Mouse (Mus musculus) cerebellum, postnatal 36 days (tissue): ENCODE measurements at regions not wholly inside any gene's neighbourhood (a gene's known extent, or its start where the extent isn't known, plus 50 kb on each side); places are given as distances from the start of the nearest gene placed in this dataset.

Source experiments
- DNase-seq, 2 experiments: peaks; one replicate each; pipeline ENCODE4 v3.0.0; 2021 to 2022; ENCODE audit warnings: mixed read lengths in 2 of 2

GRCm38 (mm10) chr3:118418981-118419380 lies 142.9 kb upstream of the Dpyd start:
- DNase-seq, result no peak

GRCm38 (mm10) chr3:118421701-118422100 lies 140.2 kb upstream of the Dpyd start:
- DNase-seq, result no peak

- DNase-seq, result peak; percentile 24 to 28
These were observed 136.2 kb upstream of the Dpyd start for GRCm38 (mm10) chr3:118425748-118426147.

GRCm38 (mm10) chr3:118428523-118428922 lies 133.4 kb upstream of the Dpyd start:
- DNase-seq, result peak; percentile 79 to 81

DNA sequence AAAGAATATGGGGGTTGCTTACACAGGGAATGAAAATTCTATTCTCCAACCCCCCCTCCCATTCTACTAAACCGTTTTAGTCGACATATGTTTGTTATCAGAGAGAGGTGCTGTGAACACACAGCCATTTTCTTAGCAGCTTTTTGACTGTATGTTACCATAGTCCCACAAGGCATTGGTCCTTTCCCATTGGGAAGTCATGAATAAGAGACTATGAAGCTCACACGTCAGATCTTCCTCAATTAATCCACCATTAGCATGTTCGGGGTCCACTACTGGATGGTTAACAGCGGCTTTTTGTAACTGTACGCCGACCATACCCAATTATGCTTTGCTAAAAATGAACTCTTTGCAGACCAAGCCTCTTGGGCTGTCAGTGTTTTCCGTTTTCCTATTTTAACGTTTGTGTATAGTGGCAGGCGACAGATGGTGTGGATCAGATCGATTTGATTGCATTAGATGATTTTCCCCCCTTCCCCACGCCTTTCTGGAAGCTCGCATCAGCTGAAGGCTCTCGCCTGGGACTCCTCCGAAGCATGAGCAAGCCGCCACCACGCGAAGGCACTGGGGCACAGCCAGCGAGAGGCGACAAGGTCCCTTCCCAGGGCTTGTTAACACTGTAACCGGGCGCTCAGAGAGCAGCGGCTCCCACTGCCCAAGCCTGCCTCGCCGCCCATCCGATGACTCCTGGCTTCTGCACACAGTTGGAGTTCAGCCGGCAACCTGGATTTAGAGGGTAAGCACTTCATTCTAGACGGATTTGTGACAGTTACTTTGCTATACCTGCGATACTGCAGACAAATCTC lies 131.9 kb upstream of the Dpyd start:
- DNase-seq, result peak; percentile 60 to 66

- DNase-seq, result no peak
These were observed 131.4 kb upstream of the Dpyd start for GRCm38 (mm10) chr3:118430631-118430906.

DNA sequence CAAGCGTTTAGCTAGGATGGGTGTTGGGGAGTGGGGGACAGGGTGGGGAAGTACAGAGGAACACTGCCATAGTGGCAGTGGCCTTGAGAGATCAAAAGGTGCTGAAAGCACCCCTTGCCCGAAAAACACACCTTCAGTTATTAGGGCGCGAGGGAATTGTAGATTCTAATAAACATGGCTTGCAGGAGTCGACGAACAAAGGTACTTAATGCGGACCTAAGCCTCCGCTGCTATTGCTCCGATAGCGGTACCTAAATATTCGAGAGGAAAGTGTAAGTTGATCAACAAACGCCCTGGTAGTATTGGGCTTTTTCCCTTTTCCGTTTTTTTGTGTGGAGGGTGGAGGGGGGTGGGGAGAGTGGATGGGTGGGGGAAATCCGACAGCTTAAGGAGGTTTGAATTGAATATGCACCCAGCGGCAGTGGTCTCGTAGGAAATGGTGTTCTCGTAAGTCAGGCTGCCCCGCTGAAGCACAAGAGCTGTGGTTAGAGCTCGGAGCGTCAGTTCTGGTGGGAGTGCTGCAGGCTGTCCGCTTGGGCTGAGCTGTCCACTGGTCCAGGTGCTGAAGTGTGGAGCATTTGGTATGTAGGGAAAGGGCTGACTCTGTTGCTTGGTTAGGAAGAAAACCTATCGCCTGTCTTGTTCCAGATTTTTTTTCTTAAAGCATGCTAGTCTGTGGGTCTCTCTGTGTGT lies 130.8 kb upstream of the Dpyd start:
- DNase-seq, result peak; percentile 38 to 39

GRCm38 (mm10) chr3:118433441-118434021 lies 128.4 kb upstream of the Dpyd start:
- DNase-seq, result peak in 1 of 2 experiments; percentile 29

GRCm38 (mm10) chr3:118434311-118434710 lies 127.6 kb upstream of the Dpyd start:
- no peak for DNase-seq

DNA sequence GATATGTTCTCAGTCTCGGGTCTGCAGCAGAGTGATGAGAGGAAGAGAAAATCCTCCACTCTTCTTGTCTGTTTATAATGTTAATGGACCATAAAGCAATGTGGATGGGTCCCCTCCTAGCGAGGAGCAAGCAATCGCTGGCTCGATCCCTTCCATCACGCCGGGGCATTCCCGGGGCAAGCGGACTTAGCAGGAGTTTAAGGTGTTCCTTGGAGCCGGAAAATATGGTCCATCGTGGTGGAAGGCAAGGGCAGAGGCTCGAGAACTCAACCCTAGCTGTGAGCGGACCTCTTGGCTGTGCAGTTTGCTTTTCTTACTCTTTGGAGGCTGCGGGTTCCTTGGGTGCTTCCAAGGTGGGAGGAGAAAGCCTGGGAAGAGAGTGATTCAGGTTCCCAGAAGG lies 127.1 kb upstream of the Dpyd start:
- peak in 1 of 2 experiments; percentile 10 for DNase-seq

GRCm38 (mm10) chr3:118435248-118435647 lies 126.7 kb upstream of the Dpyd start:
- DNase-seq, result no peak

- peak in 1 of 2 experiments; percentile 15 for DNase-seq
These were observed 118.1 kb upstream of the Dpyd start for GRCm38 (mm10) chr3:118443742-118444332.

GRCm38 (mm10) chr3:118445360-118445759 lies 116.6 kb upstream of the Dpyd start:
- no peak for DNase-seq

DNA sequence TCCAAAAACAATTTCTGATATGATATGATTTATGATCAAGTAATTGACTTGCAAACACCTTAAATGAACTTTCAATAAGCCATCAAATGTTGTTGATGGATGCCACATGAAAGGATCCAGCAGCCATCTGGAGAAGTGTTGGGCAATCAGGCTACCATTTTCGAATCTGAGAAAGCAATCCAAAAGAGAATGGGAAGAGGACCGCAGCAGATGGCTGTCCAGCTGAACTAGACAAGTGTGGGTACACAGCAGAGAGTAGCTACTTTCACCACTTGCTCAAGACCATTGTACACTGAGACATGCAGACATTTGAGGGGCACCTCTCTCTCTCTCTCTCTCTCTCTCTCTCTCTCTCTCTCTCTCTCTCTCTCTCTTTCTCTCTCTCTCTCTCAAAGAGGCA lies 102.3 kb upstream of the Dpyd start:
- no peak for DNase-seq

- no peak for DNase-seq
These were observed 96.3 kb upstream of the Dpyd start for GRCm38 (mm10) chr3:118465611-118466010.

DNA sequence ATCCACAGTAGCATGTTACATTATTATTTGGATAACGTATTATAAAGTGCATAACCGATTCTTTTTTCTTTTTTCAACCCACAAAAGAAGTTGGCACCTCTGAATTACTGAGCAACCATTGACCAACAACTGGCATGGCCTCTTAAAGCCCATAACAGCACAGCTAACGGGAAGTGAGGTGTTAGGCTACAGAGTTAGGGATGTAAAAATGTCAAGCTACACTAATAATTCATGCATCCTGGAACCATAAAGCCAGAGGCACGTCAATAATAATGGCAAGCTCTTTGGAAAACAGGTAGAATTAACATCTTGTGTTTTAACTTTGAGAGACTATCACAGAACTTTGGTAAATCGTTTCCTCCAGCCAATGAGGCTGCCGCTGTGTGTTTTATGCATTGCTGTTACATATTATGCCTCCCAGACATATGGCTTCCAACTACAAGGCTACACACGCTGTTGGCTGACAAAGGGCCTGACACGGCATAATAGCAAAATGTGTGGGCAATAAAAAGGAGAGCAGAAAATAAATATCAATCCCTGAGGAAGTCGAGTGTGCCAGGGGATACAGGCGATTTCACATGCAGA lies 89.6 kb upstream of the Dpyd start:
- no peak for DNase-seq

- no peak for DNase-seq
These were observed 83.9 kb upstream of the Dpyd start for GRCm38 (mm10) chr3:118478065-118478464.

DNA sequence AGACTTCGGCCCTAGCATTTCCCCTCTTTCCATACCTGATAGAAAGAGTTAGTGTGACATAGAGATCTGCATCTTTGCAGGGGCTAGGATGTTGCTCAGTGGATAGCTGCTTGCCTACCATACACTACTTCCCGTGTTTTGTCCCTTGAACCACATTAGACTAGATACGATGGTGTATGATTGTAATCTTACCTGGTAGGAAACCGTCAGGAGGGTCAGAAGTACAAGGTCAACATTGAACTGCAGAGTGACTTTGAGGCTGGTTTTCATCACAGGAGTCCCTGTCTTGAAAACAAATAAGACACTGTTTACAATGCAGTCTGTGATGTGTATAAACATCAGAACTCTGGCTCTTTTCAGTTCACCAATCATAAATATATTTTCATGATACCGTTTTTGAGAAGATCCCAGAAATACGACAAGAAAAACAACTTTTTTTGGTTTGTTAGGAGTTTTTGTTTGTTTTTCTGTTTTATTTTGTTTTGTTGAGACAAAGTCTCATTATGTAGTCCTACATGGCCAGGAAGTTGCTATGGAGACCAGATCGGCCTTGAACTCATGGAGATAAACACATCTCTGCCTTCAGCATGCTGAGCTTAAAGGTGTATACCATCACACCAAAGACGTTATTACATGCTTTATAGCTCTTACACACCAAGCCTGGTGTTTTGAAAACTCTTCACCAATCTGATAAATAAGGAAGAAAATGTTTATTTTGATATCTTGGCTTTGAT lies 81.2 kb upstream of the Dpyd start:
- no peak for DNase-seq

- DNase-seq, result no peak
These were observed 76.0 kb upstream of the Dpyd start for GRCm38 (mm10) chr3:118485966-118486365.

DNA sequence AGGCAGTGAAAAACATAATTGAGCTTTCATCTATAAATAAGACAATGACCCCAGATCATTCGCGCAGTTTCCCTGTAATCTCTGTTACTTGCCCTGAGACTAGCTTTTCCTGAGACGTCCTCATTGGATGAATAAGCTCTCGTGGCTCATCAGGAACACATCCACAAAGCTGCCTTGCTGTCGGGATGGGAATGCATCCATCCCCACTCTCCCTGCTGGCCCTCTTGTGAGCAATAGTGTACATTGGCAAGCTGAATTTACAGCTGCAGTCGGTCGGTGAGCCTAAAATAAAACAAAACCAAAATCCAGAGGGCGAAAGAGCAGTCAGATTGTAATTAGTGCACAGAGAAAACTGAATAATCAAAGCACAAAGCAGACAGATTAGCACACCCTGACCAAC lies 74.5 kb upstream of the Dpyd start:
- no peak for DNase-seq

DNA sequence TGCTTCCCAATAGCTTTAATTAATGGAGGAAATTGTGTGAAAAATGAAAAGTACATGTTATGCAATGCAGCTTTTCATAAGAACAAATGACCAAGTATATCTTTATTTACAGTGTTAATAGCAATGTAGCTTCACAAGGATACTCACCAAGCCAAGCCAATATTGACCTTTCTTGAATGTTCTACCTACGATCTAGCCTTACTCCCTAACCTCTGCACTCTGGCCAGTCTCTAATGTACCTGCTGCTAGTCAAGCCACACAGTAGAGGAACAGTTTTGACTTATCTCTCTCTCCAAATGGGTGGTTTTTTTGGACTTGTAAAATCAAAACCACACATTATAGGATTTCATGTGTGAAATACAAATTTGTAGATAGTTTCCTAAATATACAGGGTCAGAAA lies 70.8 kb upstream of the Dpyd start:
- no peak for DNase-seq

DNA sequence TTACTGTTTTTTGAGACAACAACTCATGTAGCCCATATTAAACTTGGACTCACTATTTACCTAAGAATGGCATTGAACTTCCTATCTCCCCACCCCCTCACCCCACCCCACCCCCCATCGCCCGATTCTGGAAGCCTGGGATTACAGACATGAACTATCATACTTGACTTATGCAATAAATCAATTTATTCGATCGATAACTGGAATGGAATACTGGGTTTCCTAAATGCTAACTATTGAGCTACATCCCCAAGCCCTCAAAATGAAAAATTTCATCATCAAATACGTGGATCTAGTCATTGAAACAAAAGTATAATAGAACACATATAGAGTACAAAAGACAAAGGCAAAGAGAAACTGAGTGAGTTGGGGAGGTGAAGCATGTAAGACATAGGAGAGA lies 70.1 kb upstream of the Dpyd start:
- DNase-seq, result no peak

DNA sequence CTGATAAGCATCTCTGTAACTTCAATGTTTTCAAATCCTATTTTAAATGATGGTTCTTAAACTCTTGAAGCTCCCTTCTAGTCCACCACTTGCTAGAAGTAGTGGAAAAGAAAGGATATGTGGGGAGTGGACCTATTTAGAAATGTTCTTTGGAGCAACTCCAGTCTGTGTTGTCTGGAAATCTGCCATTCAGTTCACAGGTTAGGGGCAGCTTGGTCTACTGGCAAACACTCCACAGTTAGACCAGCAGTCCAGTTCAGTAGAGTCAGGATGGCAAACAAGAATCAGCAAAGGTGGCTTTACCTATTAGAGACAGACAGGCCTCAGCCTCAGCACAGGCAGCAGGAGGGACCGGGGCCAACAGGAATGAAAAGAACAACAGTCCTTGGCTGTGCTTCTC lies 67.3 kb upstream of the Dpyd start:
- DNase-seq, result no peak
